Mouse (Mus musculus): ENCODE data around the gene Rftn1.

Gene Rftn1

GRCm38 (mm10) chr17:50170935-50171545 is 19.4 kb downstream of the Rftn1 start:
- no peak for DNase-seq

DNA sequence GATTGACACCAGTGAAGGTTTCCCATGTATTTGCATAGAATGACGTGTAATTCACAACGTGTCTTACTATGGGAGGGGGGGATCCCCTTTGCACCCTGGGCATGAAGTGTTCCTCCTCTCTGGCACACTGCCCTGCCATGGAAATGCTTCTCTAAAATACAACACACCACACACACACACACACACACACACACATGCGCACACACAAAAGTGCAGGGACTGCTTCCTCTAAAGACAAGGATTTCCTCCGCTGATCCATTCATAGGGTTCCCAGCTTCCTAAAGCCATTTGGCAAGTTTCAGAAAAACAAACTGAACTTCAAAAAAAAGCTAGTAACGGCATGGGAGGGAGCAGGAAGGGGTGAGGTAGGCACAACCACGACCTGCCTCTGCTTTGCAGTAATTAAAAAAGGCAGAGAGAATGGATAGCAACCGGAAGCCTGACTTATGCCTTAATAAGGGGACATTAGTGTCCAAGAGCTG is 20.5 kb downstream of the Rftn1 start:
- peak; percentile 79 for DNase-seq

- no peak for DNase-seq
These were observed 29.3 kb downstream of the Rftn1 start for GRCm38 (mm10) chr17:50160904-50161805.

DNA sequence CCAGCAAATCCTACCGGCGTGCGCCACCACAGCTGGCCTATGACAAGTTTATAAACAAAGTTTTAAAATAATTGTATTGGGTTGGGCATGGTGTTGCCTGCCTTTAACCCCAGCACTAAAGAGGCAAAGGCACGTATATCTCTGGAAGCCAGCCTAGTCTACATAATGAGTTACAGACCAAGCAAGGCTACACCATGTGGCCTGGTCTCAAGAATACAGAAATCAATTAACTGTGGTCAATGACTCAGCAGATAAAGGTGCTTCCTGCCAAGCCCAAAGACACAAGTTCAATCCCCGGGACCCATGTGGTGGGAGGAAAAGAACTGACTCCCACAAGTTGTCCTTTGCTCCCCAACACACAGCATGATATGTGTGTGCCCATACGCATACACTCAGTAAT is 30.1 kb downstream of the Rftn1 start:
- DNase-seq: no peak

DNA sequence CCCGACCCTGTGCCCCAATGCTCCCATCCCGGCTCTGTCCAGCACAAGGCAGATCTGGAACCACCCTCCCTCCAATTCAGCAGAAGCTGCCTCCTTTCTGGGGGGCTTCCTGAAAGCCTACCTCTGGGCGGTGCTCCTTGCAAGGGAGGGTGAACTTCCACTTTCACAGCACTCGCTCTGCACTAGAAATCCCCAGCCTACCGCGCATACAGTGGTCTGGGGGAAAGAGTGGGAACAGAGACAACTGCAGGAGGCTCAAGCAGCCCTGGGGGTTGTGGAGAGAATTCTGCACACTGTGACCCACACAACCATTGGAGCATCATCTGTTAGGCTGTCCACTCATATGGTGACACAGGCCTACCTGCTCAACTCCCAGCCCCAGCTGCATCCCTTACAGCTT is 30.7 kb downstream of the Rftn1 start:
- no peak for DNase-seq

DNA sequence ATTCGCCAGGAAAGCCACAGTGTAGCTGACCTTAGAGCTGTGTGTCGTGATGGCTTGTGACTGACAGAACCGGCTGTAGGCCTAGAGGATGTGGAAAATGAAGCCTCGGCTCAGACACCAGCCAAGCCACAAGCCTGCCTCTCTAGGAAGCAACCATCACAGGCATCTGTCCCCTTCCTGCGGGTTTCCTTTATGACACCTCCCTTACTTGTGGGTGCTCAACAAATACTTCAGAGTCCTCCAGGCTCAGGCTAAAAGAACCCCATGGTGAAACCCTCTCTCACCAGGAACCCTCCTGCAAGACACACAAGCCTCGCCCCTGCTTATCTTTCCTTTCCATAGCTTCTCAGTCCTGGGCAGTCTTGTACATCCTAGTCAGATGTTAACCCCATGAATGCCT is 31.9 kb downstream of the Rftn1 start:
- no peak for DNase-seq

GRCm38 (mm10) chr17:50157190-50158150 is 33.0 kb downstream of the Rftn1 start:
- no peak for DNase-seq

DNA sequence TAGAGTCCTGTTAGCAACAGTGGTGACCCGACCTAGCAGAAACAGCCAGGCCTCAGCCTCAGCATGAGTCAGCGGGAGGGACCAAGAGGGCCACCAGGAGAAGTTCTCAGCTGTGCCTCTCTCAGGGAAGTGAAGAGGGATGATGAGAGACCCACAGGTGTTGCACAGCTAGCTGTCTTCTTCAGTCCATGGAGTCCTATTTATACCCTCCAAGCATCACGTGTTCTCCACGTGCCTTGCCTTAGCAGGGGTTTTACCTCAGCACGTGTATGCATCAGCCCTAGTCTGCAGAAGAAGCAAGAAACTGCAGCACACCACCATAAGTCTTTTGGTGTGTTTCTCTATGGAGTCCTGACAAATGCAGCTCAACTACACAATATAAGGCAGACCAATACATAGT is 38.4 kb downstream of the Rftn1 start:
- DNase-seq: no peak

- DNase-seq: no peak
These were observed 39.2 kb downstream of the Rftn1 start for GRCm38 (mm10) chr17:50151208-50151723.

- DNase-seq: no peak
These were observed 39.9 kb downstream of the Rftn1 start for GRCm38 (mm10) chr17:50150416-50151207.

DNA sequence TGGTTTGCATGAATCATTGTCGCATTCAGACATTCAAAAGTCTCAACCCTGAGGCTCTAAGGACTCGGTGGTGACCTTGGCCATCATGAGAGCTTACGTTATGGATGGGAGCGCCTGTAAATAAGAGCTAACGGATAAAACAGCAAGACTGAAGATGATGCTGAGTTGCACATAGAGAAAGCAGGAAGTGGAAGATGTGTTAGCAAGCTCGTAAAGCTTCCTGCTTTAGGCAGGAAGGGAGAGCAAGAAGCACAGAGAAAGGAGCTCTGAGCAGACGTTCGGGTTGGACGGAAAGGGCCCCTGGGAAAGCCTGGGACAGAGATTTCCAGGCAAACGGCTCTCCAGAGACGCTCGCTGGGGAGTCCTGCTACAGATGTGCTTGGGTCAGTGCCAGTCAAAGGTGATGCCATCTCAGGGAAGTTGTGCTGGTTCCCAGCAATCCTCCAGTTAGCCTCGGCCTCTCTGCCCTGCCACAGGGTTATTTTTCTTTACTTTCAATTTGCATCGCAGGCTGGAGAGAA is 40.7 kb downstream of the Rftn1 start:
- no peak for DNase-seq

GRCm38 (mm10) chr17:50147831-50148587 is 42.5 kb downstream of the Rftn1 start:
- no peak for DNase-seq

DNA sequence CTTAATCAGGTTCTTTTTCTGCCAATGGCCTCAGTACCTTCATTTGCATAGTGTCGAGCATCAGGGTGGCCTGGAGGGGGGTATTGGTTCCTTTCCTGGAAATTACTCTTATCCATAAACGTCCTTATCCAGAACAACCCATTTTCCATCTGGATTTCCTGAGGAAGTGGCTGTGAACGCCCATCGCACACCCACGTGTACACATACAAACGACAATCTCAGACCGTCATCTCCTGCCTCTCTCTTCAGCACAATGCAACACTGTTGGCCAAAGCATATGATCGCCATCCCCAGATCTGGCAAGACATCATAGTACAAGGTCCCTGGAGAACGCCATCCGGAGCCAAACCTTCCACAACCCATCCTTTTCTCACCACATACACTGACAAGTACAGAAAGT is 47.1 kb downstream of the Rftn1 start:
- peak; percentile 56 for DNase-seq

DNA sequence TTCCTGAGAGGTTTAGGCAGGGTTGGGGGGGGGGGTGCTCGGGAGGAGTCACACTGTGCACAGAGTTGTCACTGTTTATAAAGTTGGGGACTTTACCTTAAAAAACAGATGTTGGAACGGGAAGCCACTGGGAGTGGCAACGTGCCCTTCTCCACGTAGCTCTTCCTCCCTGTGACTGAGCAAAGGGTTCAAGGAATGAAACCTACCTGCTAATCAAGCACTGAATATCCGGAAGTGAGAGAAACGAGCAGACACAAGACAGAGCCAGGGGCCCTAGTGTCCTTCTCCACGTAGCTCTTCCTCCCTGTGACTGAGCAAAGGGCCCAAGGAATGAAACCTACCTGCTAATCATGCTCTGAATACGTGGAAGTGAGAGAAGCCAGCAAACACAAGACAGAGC is 47.9 kb downstream of the Rftn1 start:
- no peak for DNase-seq

DNA sequence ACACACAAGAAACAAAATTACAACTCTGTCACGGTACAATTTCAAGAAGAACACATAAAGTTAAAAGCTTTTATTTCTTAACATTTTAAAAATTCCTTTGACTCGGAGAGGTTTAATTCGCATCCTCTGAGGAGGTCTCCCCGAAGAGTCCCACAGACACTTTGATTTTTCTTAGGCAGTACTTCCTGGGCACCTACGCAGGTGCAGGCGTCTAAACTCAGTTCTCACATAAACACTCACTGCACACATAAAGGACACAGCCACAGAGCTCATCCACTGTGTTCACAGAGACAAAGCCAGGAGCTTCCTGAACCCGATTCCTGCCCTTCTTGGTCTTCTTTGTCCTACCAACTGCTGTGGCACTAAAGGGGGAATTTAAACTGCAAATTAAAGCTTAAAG is 48.3 kb downstream of the Rftn1 start:
- no peak for DNase-seq

- DNase-seq: peak; percentile 72
These were observed 54.4 kb downstream of the Rftn1 start for GRCm38 (mm10) chr17:50136060-50136459.

DNA sequence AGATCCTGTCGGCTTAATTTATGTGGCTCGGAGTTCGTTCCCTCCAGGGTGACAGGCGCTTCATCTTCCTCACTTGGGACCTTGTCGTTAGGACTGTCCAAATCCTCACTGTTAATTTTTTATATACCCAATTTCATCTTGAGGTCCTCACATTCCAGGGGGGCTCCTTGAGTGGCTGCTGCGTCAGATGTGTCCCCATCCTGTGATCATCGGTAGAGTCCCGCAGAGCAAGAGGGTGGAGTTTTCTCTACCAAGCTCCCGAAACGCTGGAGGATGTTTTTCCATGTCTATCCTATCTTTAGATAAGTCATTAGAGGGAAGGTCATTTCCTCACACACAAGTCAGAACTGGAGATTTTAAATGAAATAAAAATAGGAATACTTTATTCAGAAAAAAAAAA is 55.0 kb downstream of the Rftn1 start:
- DNase-seq: no peak

GRCm38 (mm10) chr17:50131698-50132097 is 58.8 kb downstream of the Rftn1 start:
- no peak for DNase-seq

GRCm38 (mm10) chr17:50130421-50130820 is 60.1 kb downstream of the Rftn1 start:
- DNase-seq: no peak

- no peak for DNase-seq
These were observed 62.1 kb downstream of the Rftn1 start for GRCm38 (mm10) chr17:50128392-50128791.

All from lung, postnatal 10 days (tissue).